Mouse (Mus musculus) liver, postnatal 0 days (tissue): ENCODE results near the gene Scd4.

Experiments used
- CTCF ChIP-seq: sonication (generic); IDR thresholded peaks from 2 replicates; pipeline ENCODE4 v1.5.1; 2016; ENCODE audit warnings: antibody characterized with exemption, low read depth
- EP300 ChIP-seq: IDR thresholded peaks from 2 replicates; pipeline ENCODE4 v1.6.1; 2016; ENCODE audit warnings: antibody characterized with exemption, low read depth, mild to moderate bottlenecking

GRCm38 (mm10) chr19:44363529-44363928 is 30.6 kb downstream of the Scd4 start:
- peak; percentile 99 for TF ChIP-seq CTCF
- no peak for TF ChIP-seq EP300
